Mouse (Mus musculus) layer of hippocampus, postnatal 25 days (tissue): ENCODE measurements around the gene Timm44. TPM values are rescaled to one million over a fixed set of nuclear protein-coding genes. Genes with fewer than 3 reads are reported as not detected.

Experiments used
- total RNA-seq, 2 experiments: library from RNA; stranded (reverse); gene quantifications; 2 replicates each; pipeline ENCODE4 v1.2.3; 2021

The Timm44 gene
- total RNA-seq, 2 experiments from 2014 or later, result 55.6 to 77.1 TPM

Other genes starting within 250 kb of the Timm44 start
- gene Cd209f, start 170.1 kb downstream of the Timm44 start, total RNA-seq, result under 1 TPM in 1 of 2 experiments, not detected in 1; 0.44 TPM
- not detected for gene Cd209g, start 141.8 kb downstream of the Timm44 start, total RNA-seq
- gene Evi5l, start 109.3 kb downstream of the Timm44 start, total RNA-seq, result 100 to 1,000 TPM in 1 of 2 experiments, 10 to 100 TPM in 1; 98.2 to 110 TPM
- 10 to 100 TPM; 39.0 to 54.3 TPM for gene Prr36, start 58.5 kb downstream of the Timm44 start, total RNA-seq
- not detected for gene Lrrc8e, start 49.1 kb downstream of the Timm44 start, total RNA-seq
- 10 to 100 TPM; 90.6 to 96.3 TPM for gene Map2k7, start 37.2 kb downstream of the Timm44 start, total RNA-seq
- gene Gm49320, start 37.0 kb downstream of the Timm44 start, total RNA-seq, result 1 to 10 TPM; 2.4 to 2.5 TPM
- 10 to 100 TPM in 1 of 2 experiments, 1 to 10 TPM in 1; 7.9 to 12.8 TPM for gene Tgfbr3l, start 27.7 kb downstream of the Timm44 start, total RNA-seq
- 10 to 100 TPM; 29.5 to 30.2 TPM for gene Snapc2, start 22.8 kb downstream of the Timm44 start, total RNA-seq
- 100 to 1,000 TPM; 560 to 594 TPM for gene Ctxn1, start 16.6 kb downstream of the Timm44 start, total RNA-seq
- 10 to 100 TPM; 20.6 to 25.9 TPM for gene Ccl25, start 49.3 kb upstream of the Timm44 start, total RNA-seq
- gene Elavl1, start 49.5 kb upstream of the Timm44 start, total RNA-seq, result 10 to 100 TPM; 74.1 to 77.7 TPM
- 10 to 100 TPM; 35.5 to 44.3 TPM for gene Cers4, start 217.1 kb upstream of the Timm44 start, total RNA-seq